Mouse (Mus musculus) neural tube, embryonic 13.5 days (tissue): ENCODE data around the gene Hist1h2ae. TPM values are rescaled to one million over a fixed set of nuclear protein-coding genes. Genes with fewer than 3 reads are reported as not detected.
"Not testable (repeated sequence)": the region's sequence is repeated elsewhere in the genome, so short reads cannot be mapped to it uniquely, and the experiment has no call there.

Source experiments
- ATAC-seq: fragments of 200-750 bp; cut with Nextera tagmentation; 2 replicates; pipeline ENCODE4 v1.8.0; 2017; ENCODE audit warnings: low read depth, mild to moderate bottlenecking, moderate TSS enrichment, moderate library complexity
- H3K27ac ChIP-seq: fragments of 300-500 bp; sonication (generic); replicated peaks from 2 replicates; pipeline ENCODE4 v1.5.1; 2015; ENCODE audit warnings: moderate library complexity, mild to moderate bottlenecking, inconsistent platforms
- H3K27me3 ChIP-seq: fragments of 300-500 bp; sonication (generic); 2 replicates; pipeline ENCODE4 v1.6.1; 2015; ENCODE audit warnings: mild to moderate bottlenecking, inconsistent platforms
- H3K36me3 ChIP-seq: fragments of 300-500 bp; sonication (generic); 2 replicates; pipeline ENCODE4 v1.6.1; 2015; ENCODE audit warnings: mild to moderate bottlenecking, inconsistent platforms
- H3K4me1 ChIP-seq: fragments of 300-500 bp; sonication (generic); replicated peaks from 2 replicates; pipeline ENCODE4 v1.6.1; 2015; ENCODE audit warnings: inconsistent platforms
- H3K4me2 ChIP-seq: fragments of 300-500 bp; sonication (generic); 2 replicates; pipeline ENCODE4 v1.6.1; 2015; ENCODE audit warnings: inconsistent platforms, mild to moderate bottlenecking, moderate library complexity
- H3K4me3 ChIP-seq: fragments of 300-500 bp; sonication (generic); 2 replicates; pipeline ENCODE4 v1.5.1; 2015; ENCODE audit warnings: mild to moderate bottlenecking, inconsistent platforms
- H3K9ac ChIP-seq: fragments of 300-500 bp; sonication (generic); 2 replicates; pipeline ENCODE4 v1.6.1; 2015; ENCODE audit warnings: moderate library complexity, mild to moderate bottlenecking, inconsistent platforms
- H3K9me3 ChIP-seq: fragments of 300-500 bp; sonication (generic); 2 replicates; pipeline ENCODE4 v1.6.1; 2016; ENCODE audit warnings: inconsistent platforms
- WGBS: fragments of 180-500 bp; shearing (Covaris S2); methylation state at CpG from one replicate; pipeline ENCODE4 v1.1.7; 2015; 5-methylcytosine and 5-hydroxymethylcytosine counted together
- polyA plus RNA-seq: library from polyadenylated mRNA; unstranded; fragments of >200 nt; fragmentation: Nextera tagmentation; extraction: Ambion mirVana; gene quantifications from 2 replicates; pipeline ENCODE4 v1.2.1, GENCODE M21; 2015

Hist1h2ae gene
- polyA plus RNA-seq, 1 experiment from 2014 or later = 12.3 TPM

DNA sequence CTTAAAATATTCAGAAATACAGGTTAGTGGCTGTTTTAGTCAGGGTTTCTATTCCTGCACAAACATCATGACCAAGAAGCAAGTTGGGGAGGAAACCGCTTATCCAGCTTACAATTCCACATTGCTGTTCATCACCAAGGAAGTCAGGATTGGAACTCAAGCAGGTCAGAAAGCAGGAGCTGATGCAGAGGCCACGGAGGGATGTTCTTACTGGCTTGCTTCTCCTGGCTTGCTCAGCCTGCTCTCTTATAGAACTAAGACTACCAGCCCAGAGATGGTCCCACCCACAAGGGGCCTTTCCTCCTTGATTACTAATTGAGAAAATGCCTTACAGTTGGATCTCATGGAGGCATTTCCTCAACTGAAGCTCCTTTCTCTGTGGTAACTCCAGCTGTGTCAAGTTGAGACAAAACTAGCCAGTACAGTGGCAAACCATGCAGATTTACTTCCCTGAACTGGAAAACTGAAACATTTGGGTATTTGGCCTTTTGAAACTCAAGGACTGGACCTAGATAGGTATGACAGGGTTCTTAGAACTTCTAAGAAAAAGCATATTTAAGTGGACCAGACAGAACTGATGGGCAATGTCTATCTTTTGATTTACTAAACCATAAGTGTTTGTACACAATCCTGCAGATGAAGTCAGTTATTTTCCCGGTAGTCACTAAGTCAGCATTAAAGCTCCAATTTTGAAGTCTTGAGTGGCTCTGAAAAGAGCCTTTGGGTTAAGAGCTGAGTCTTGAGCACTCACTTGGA, 28.6 kb downstream of the Hist1h2ae start:
- H3K36me3 ChIP-seq, H3K4me1 ChIP-seq, H3K9me3 ChIP-seq, ATAC-seq, H3K27me3 ChIP-seq: not testable (repeated sequence)
- peak overlapping the region; percentile 67 for H3K4me2 ChIP-seq
- WGBS = 6% methylated on average over 3 of the region's 3 CpGs
- H3K27ac ChIP-seq = peak overlapping the region; percentile 74
- peak overlapping the region; percentile 66 for H3K9ac ChIP-seq
- H3K4me3 ChIP-seq = peak overlapping the region; percentile 46

- no peaks in the 10 kb centered on the region for H3K9me3 ChIP-seq
- H3K36me3 ChIP-seq = no peaks in the 10 kb centered on the region
- ATAC-seq = no peak
- no peaks in the 10 kb centered on the region for H3K27me3 ChIP-seq
- WGBS = 90% methylated on average over 3 of the region's 3 CpGs
- no peak overlapping the region for H3K9ac ChIP-seq
- peaks cover 13% of the 10 kb centered on the region for H3K4me1 ChIP-seq
- no peak overlapping the region for H3K4me3 ChIP-seq
- H3K4me2 ChIP-seq = no peak overlapping the region
- no peak overlapping the region for H3K27ac ChIP-seq
Observed at GRCm38 (mm10) chr13:23541497-23541896, 29.5 kb downstream of the Hist1h2ae start.

GRCm38 (mm10) chr13:23539821-23540220, 31.2 kb downstream of the Hist1h2ae start:
- H3K4me1 ChIP-seq = peaks cover 23% of the 10 kb centered on the region
- H3K36me3 ChIP-seq, H3K9me3 ChIP-seq, H3K4me3 ChIP-seq, H3K27me3 ChIP-seq, ATAC-seq, H3K4me2 ChIP-seq, H3K9ac ChIP-seq, H3K27ac ChIP-seq: not testable (repeated sequence)
- WGBS = 58% methylated on average over 1 of the region's 1 CpGs

DNA sequence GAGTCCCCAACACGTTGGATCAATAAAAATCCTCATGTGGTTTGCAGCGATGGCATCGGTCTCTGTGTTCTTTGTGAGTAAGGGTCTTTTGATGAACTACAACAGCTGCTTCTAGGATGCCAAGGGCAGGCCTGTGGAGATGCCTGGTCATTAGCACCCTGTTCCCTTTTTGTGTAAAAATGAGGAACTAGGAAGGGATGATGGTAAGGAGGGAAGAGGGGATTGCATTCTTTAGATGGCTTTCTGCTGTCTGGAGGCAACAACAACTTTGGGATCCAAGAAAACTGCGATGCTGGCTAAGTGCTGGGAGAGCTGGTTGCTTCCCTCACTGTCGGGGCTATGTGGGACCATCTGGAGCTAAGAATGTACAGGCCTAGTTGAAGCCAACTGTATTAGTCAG, 32.8 kb downstream of the Hist1h2ae start:
- no peaks in the 10 kb centered on the region for H3K36me3 ChIP-seq
- no peak overlapping the region for H3K27ac ChIP-seq
- H3K4me3 ChIP-seq = no peak overlapping the region
- ATAC-seq = no peak
- H3K4me1 ChIP-seq = peaks cover 34% of the 10 kb centered on the region
- WGBS = 71% methylated on average over 5 of the region's 5 CpGs
- no peaks in the 10 kb centered on the region for H3K9me3 ChIP-seq
- H3K4me2 ChIP-seq = no peak overlapping the region
- no peak overlapping the region for H3K9ac ChIP-seq
- H3K27me3 ChIP-seq = no peaks in the 10 kb centered on the region

- Histone ChIP-seq H3K36me3 (no peaks in the 10 kb centered on the region), H3K27me3 (no peaks in the 10 kb centered on the region), H3K4me3 (no peak overlapping the region; the same call in 1 of the 2 replicates), H3K27ac (no peak overlapping the region), H3K4me1 (peaks cover 39% of the 10 kb centered on the region), H3K9ac (0 out of 2 replicates have a peak overlapping the region, but pooled peaks have one; percentile 9), H3K4me2 (peak overlapping the region; percentile 74), H3K9me3 (no peaks in the 10 kb centered on the region)
- WGBS = 87% methylated on average over 3 of the region's 3 CpGs
- ATAC-seq = no peak
Observed at GRCm38 (mm10) chr13:23537006-23537710, 33.9 kb downstream of the Hist1h2ae start.

DNA sequence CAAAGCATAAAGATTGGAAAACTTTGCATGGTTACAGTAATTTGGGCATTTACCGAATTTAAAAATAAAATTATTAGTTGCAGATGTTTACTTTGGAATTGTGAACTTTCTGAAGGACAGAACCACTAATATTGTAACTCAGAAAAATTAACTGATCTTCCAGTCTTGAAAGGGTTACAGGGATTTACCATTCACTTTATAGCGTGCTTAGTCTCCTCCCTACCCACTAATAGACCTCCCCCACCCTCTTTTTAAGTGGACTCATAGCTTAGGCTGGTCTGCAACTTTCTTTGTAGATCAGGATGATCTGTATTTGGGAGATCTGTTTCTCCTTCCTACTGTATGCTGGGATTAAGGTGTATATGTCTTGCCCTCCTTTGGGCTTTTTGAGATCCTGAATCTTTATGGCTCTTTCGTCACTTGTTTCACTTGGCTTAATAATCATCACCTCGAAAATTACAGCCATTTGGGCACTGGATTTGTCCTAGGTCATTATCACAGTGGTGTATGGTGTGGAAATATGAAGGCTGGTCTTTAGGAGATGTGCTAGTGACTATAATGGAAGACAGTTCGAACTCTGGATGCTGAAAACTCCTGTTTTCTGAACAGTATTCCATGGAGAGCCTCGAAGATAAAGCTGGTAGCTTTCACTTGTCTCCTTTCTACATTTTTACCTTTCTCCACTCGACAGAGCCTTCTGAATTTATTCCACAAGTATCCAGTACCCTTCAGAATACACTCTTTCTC, 34.8 kb downstream of the Hist1h2ae start:
- Histone ChIP-seq H3K27ac (no peak overlapping the region), H3K27me3 (no peaks in the 10 kb centered on the region), H3K4me1 (peaks cover 42% of the 10 kb centered on the region), H3K36me3 (no peaks in the 10 kb centered on the region), H3K9ac (peak overlapping the region; percentile 55; the same call in 1 of the 2 replicates), H3K4me2 (peak overlapping the region; percentile 74), H3K9me3 (no peaks in the 10 kb centered on the region), H3K4me3 (peak overlapping the region; percentile 59)
- ATAC-seq = no peak
- whole genome bisulfite sequencing = 21% methylated on average over 7 of the region's 7 CpGs

- peak within 1 kb of the TSS; percentile 74 for H3K4me2 ChIP-seq
- ATAC-seq = peak; percentile 89
- H3K9ac ChIP-seq = peak within 1 kb of the TSS; percentile 61
- under 1% methylated on average over 53 of the region's 62 CpGs for WGBS
- not testable (repeated sequence) for H3K27me3 ChIP-seq, H3K36me3 ChIP-seq, H3K9me3 ChIP-seq
- H3K27ac ChIP-seq = peak within 1 kb of the TSS; percentile 74
- peaks cover 42% of the 10 kb centered on the region for H3K4me1 ChIP-seq
- peak within 1 kb of the TSS; percentile 59 for H3K4me3 ChIP-seq
Observed at GRCm38 (mm10) chr13:23535137-23536075, 35.6 kb downstream of the Hist1h2ae start, which contains the start of gene Hist1h3g. TSS of gene Hist1h3g (plus strand) at chr13:23535422.

DNA sequence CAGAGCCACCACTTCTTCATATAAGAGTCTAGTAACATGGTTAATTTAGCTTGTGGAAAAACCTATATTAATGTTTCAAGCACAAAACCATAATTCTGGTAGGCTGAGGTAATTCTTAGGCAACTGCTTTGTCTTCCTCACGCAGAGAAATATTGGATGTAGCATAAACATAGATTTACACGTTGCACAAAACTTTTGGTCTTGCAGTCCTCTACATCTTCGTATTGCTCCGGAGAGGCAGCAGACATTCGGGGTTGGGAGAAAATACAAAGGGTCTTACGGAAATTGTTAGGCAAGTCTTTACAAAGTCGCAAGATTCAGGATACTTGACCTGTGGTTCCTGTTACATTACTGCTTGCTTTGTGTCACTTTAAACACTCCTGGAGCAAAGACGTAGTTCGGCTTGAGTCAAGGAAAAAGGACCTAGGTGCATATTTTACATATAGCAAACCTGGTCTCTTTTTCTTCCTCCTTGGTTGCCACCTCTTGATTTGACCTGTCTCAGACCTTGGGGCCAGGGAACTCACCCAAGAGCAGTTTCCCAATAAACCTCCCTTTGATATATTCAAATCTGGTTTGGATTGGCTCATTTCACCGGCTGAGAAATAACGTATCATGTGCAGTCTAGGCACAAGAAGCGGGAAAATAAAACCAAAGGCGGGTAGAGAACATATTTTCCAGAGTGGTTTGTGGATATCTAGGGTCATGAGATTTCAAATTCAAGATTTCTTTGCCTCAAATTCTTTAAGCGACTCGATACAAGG, 36.5 kb downstream of the Hist1h2ae start:
- H3K9me3 ChIP-seq = no peaks in the 10 kb centered on the region
- under 1% methylated on average over 15 of the region's 15 CpGs for WGBS
- no peak for ATAC-seq
- no peaks in the 10 kb centered on the region for H3K36me3 ChIP-seq
- peak overlapping the region; percentile 74 for H3K4me2 ChIP-seq
- peak overlapping the region; percentile 59 for H3K4me3 ChIP-seq
- H3K27ac ChIP-seq = peak overlapping the region; percentile 74
- peaks cover 48% of the 10 kb centered on the region for H3K4me1 ChIP-seq
- peak overlapping the region; percentile 61 for H3K9ac ChIP-seq
- no peaks in the 10 kb centered on the region for H3K27me3 ChIP-seq

DNA sequence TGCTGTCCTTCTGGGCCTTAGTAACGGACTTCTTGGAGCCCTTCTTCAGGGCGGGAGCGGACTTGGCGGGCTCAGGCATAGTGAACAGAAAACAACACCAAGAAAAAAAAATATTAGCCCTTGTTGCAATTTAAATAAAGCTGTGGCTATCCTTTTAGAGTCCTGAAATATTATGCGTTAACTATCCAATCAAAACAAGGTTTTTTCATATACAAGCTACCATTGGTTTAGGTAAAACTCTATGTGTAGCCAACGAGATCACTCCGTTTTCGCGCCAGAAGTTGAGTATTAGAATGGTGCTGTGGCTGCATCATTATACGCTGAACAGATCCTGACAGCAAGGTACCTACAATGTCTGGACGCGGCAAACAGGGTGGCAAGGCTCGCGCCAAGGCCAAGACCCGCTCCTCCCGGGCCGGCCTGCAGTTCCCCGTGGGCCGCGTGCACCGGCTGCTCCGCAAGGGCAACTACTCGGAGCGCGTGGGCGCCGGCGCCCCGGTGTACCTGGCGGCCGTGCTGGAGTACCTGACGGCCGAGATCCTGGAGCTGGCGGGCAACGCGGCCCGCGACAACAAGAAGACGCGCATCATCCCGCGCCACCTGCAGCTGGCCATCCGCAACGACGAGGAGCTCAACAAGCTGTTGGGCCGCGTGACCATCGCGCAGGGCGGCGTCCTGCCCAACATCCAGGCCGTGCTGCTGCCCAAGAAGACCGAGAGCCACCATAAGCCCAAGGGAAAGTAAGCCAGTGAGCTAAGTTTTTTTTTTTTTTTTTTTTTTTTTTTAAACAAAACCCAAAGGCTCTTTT, 37.3 kb downstream of the Hist1h2ae start, which contains the start of gene Hist1h2af:
Gene Hist1h2af, plus strand, starts transcription at position 347 of the 808 bp plus-strand sequence.
- Histone ChIP-seq H3K9ac (peak within 1 kb of the TSS; percentile 85), H3K4me2 (peak within 1 kb of the TSS; percentile 74), H3K4me3 (peak within 1 kb of the TSS; percentile 59), H3K27ac (peak within 1 kb of the TSS; percentile 84), H3K4me1 (peaks cover 54% of the 10 kb centered on the region)
- WGBS = under 1% methylated on average over 25 of the region's 53 CpGs
- not testable (repeated sequence) for H3K9me3 ChIP-seq, H3K36me3 ChIP-seq, H3K27me3 ChIP-seq
- peak; percentile 15; the same call in 1 of the 2 replicates for ATAC-seq
